Mouse (Mus musculus): ENCODE data around the gene Vmn1r177. TPM values are rescaled to one million over a fixed set of nuclear protein-coding genes. Genes with fewer than 3 reads are reported as not detected.
"Not testable (repeated sequence)": the region's sequence is repeated elsewhere in the genome, so short reads cannot be mapped to it uniquely, and the experiment has no call there.

Vmn1r177 gene
- polyA plus RNA-seq (2011; ENCODE audit: insufficient read length, low read depth, missing spikeins): not detected in 2 replicates

DNA sequence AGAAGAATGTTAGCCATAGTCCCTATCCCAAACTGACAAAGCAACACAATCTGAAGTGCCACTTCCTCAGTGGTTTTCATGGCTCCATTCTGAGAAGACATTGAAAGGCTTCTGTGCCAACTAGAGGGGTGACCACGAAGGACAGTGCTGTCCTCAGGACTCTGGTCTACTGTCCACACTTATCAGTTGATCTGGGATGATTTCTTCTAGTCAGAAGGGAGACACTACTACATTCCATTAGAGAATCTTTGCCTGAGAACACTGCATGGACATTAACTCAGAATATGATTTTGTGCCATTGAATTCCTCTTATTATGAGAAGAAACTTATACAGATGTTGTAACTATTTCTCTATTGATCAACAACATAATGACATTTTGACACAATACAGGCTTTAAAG, at the start of gene Vmn1r177:
TSS of gene Vmn1r177 (minus strand) at position 101 of the 400 bp plus-strand sequence.
- not testable (repeated sequence) for H3K4me1 ChIP-seq (ENCODE audit: control insufficient read depth, insufficient read depth, low read length)

DNA sequence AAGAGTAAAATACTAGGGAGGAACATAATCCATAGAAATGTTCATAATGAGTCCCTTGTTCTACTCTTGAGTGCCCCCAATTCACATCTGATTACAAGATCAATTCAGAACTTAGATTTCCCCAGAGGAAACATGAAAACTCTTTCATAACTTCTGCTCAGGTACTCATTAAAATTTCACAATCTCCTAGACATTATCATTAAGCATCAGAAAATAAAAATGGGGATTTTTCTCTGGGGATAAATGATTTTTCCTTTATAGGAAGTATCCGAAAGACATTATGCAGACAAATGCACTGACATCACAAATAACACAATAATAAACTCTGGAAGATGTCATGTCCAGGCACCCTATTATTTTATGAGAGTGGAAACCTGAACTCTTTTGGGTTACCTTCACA, 25.5 kb upstream of the Vmn1r177 start, which contains the start of gene Vmn1r178:
TSS of gene Vmn1r178 (plus strand) at position 301 of the 400 bp plus-strand sequence.
- H3K4me1 ChIP-seq (ENCODE audit: control insufficient read depth, insufficient read depth, low read length): no peaks in the 10 kb centered on the region
- H3K27ac ChIP-seq (ENCODE audit: insufficient read depth, low read length): no peak within 1 kb of the TSS
- TF ChIP-seq POLR2A (IDR thresholded peaks at IDR 0.05; ENCODE audit: low read depth, low read length) (no peak), CTCF (IDR thresholded peaks at IDR 0.05; ENCODE audit: borderline replicate concordance, insufficient read depth, low read length) (no peak)
- no peak within 1 kb of the TSS for H3K4me3 ChIP-seq (ENCODE audit: insufficient read depth, low read length)

More for the DNA sequence above, at the start of gene Vmn1r177:
- not testable (repeated sequence) for H3K27ac ChIP-seq (ENCODE audit: insufficient read depth, low read length); H3K4me3 ChIP-seq (ENCODE audit: insufficient read depth, low read length)

DNA sequence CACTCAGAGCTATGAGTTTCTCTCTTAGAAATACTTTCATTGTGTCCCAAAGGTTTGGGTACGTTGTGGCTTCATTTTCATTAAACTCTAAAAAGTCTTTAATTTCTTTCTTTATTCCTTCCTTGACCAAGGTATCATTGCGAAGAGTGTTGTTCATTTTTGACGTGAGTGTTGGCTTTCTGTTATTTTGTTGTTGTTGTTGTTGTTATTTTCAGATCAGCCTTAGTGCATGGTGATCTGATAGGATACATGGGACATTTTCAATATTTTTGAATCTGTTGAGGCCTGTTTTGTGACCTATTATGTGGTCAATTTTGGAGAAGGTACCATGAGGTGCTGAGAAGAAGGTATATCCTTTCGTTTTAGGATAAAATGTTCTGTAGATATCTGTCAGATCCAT, 10.7 kb upstream of the Vmn1r177 start:
- not testable (repeated sequence) for H3K27ac ChIP-seq (ENCODE audit: insufficient read depth, low read length); H3K4me3 ChIP-seq (ENCODE audit: insufficient read depth, low read length); H3K4me1 ChIP-seq (ENCODE audit: control insufficient read depth, insufficient read depth, low read length)

DNA sequence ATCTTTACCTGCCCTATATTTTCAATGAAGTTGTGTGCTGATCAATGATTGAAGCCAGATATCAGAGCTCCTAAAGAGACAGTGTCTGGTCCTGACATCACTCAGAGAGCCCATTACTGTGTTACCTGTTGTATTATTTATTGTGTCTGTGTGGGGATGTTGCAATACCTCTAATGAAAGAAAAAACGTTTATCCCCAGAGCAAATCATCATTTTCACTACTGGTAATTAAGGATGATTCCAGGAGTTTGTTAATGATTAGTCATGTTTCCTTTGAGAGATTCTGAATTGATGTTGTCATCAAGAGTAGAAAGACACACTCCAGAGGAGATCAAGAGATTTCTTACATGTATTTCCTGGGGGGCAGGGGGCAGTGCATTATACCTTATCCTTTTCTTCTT, 29.0 kb downstream of the Vmn1r177 start, which contains the start of gene Vmn1r176:
TSS of gene Vmn1r176 (minus strand) at position 101 of the 400 bp plus-strand sequence.
- H3K27ac ChIP-seq (ENCODE audit: insufficient read depth, low read length); H3K4me3 ChIP-seq (ENCODE audit: insufficient read depth, low read length); H3K4me1 ChIP-seq (ENCODE audit: control insufficient read depth, insufficient read depth, low read length): not testable (repeated sequence)

Other genes with a start within 250 kb of the Vmn1r177 start
- not detected in 2 replicates for gene Vmn1r171, start 235.7 kb downstream of the Vmn1r177 start, polyA plus RNA-seq (2011; ENCODE audit: insufficient read length, low read depth, missing spikeins)
- not detected in 2 replicates for gene Vmn1r172, start 208.1 kb downstream of the Vmn1r177 start, polyA plus RNA-seq (2011; ENCODE audit: insufficient read length, low read depth, missing spikeins)
- gene Vmn1r173, start 165.7 kb downstream of the Vmn1r177 start, polyA plus RNA-seq (2011; ENCODE audit: insufficient read length, low read depth, missing spikeins): not detected in 2 replicates
- gene Vmn1r174, start 114.2 kb downstream of the Vmn1r177 start, polyA plus RNA-seq (2011; ENCODE audit: insufficient read length, low read depth, missing spikeins): not detected in 2 replicates
- gene Vmn1r175, start 55.8 kb downstream of the Vmn1r177 start, polyA plus RNA-seq (2011; ENCODE audit: insufficient read length, low read depth, missing spikeins): not detected in 2 replicates
- gene Vmn1r176, start 29.1 kb downstream of the Vmn1r177 start, polyA plus RNA-seq (2011; ENCODE audit: insufficient read length, low read depth, missing spikeins): not detected in 2 replicates
- gene Vmn1r178, start 25.6 kb upstream of the Vmn1r177 start, polyA plus RNA-seq (2011; ENCODE audit: insufficient read length, low read depth, missing spikeins): not detected in 2 replicates
- not detected in 2 replicates for gene Vmn1r179, start 60.5 kb upstream of the Vmn1r177 start, polyA plus RNA-seq (2011; ENCODE audit: insufficient read length, low read depth, missing spikeins)
- not detected in 2 replicates for gene Vmn1r180, start 84.2 kb upstream of the Vmn1r177 start, polyA plus RNA-seq (2011; ENCODE audit: insufficient read length, low read depth, missing spikeins)
- gene Vmn1r181, start 108.2 kb upstream of the Vmn1r177 start, polyA plus RNA-seq (2011; ENCODE audit: insufficient read length, low read depth, missing spikeins): not detected in 2 replicates
- gene V1rd19, start 135.2 kb upstream of the Vmn1r177 start, polyA plus RNA-seq (2011; ENCODE audit: insufficient read length, low read depth, missing spikeins): not detected in 2 replicates
- not detected in 2 replicates for gene Vmn1r183, start 186.8 kb upstream of the Vmn1r177 start, polyA plus RNA-seq (2011; ENCODE audit: insufficient read length, low read depth, missing spikeins)
- 14.5 and 16.5 TPM in 2 replicates for gene Zfp180, start 215.5 kb upstream of the Vmn1r177 start, polyA plus RNA-seq (2011; ENCODE audit: insufficient read length, low read depth, missing spikeins)
- gene Zfp112, start 245.9 kb upstream of the Vmn1r177 start, polyA plus RNA-seq (2011; ENCODE audit: insufficient read length, low read depth, missing spikeins): 2.8 and 3.3 TPM in 2 replicates

Data from embryonic fibroblast, embryonic 13.5 days (primary cell).